Mouse (Mus musculus) macrophage (primary cell): Measurements from ENCODE around the gene Arpc3. TPM values are rescaled to one million over a fixed set of nuclear protein-coding genes. Genes with fewer than 3 reads are reported as not detected.

ENCODE experiments used
- H3K27ac ChIP-seq: fragments of 350-480 bp; formaldehyde crosslinking; 2 replicates; pipeline ENCODE4 v1.9.0; 2021
- H3K36me3 ChIP-seq: fragments of 350-480 bp; formaldehyde crosslinking; 2 replicates; pipeline ENCODE4 v1.9.0; 2021; ENCODE audit errors: inconsistent target
- H3K4me3 ChIP-seq: fragments of 350-480 bp; formaldehyde crosslinking; 2 replicates; pipeline ENCODE4 v1.9.0; 2021; ENCODE audit errors: inconsistent target
- H3K79me2 ChIP-seq: fragments of 350-480 bp; formaldehyde crosslinking; 2 replicates; pipeline ENCODE4 v1.9.0; 2021; ENCODE audit errors: inconsistent target
- WGBS: methylation state at CpG from one replicate; pipeline ENCODE4 v1.1.7; 2026; ENCODE audit warnings: inconsistent platforms; ENCODE audit not compliant: missing documents; 5-methylcytosine and 5-hydroxymethylcytosine counted together
- polyA plus RNA-seq: library from polyadenylated mRNA; stranded (reverse); fragments of 250-400 nt; gene quantifications from 3 replicates; pipeline ENCODE4 v1.2.4, GENCODE M21; 2018; ENCODE audit warnings: inconsistent platforms
- total RNA-seq, 78 experiments: library from RNA; depleted of rRNA; stranded (reverse); fragments of 250-400 nt; gene quantifications; 1 replicate in 9 of 78; 2 replicates in 24 of 78; 3 replicates in 43 of 78; 4 replicates in 2 of 78; pipeline ENCODE4 v1.2.4; 2018; ENCODE audit warnings: inconsistent platforms in 56 of 78

Arpc3 gene
- 100 to 1,000 TPM; 128 to 449 (median 189) TPM for total RNA-seq (2018; cell fraction: chromatin; rRNA removed)
- 100 to 1,000 TPM; 567 to 868 (median 701) TPM for total RNA-seq (2018; cell fraction: cytosol; rRNA removed)
- 100 to 1,000 TPM; 137 to 276 (median 167) TPM for total RNA-seq (2018; cell fraction: nucleus; rRNA removed)
- 1,088 to 1,432 TPM (median 1,117 TPM) in 3 replicates for polyA plus RNA-seq

DNA sequence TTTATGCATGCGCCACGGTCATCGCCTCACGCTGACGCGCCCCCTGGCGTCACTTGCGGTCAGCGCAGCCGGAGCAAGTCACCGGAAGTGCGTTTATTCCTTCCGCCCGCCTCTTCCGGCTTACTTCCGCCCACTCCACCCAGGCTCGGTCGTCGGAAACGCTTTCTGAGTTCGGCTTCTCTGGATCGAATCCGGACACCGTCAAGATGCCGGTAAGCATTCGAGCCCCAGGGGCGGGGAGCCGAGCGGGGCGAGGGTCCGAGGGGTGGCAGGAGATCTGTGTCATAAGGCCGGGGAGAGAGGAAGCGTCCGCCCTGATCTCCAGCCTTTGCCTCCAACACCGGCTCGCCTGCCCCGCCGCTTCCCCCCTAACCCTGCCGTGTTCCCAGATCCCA, at the start of gene Arpc3:
Gene Arpc3, plus strand, starts transcription at position 93 of the 395 bp plus-strand sequence.
- peak within 1 kb of the TSS; percentile 86 for H3K4me3 ChIP-seq

DNA sequence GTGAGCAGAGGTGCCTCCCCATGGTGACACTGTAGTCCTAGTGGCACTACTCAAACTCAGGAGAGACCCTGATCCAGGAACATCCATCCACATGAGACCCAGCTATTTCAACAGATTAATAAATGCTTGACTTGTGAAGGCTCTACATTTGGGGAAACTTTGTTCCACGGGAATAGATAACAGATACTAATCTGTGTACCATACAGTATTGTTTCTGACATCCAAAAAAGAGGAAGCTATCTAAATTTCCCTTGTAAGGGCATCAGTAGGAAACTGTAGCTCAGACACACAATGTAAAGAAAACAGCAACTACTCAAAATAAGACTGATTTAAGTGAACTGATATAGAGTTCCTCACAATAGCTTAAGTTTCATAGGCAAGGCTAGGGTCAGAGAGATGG, 48.8 kb upstream of the Arpc3 start:
- Histone ChIP-seq H3K79me2 (no peaks in the 10 kb centered on the region), H3K4me3 (no peak overlapping the region), H3K36me3 (no peaks in the 10 kb centered on the region), H3K27ac (peak overlapping the region; percentile 36; the same call in 1 of the 2 replicates)
- WGBS = 18% methylated on average over 1 of the region's 1 CpGs

More for the DNA sequence above, at the start of gene Arpc3:
- Histone ChIP-seq H3K36me3 (no peaks in the 10 kb centered on the region), H3K79me2 (peaks cover 52% of the 10 kb centered on the region), H3K27ac (peak within 1 kb of the TSS; percentile 96)
- 2% methylated on average over 35 of the region's 39 CpGs for WGBS

DNA sequence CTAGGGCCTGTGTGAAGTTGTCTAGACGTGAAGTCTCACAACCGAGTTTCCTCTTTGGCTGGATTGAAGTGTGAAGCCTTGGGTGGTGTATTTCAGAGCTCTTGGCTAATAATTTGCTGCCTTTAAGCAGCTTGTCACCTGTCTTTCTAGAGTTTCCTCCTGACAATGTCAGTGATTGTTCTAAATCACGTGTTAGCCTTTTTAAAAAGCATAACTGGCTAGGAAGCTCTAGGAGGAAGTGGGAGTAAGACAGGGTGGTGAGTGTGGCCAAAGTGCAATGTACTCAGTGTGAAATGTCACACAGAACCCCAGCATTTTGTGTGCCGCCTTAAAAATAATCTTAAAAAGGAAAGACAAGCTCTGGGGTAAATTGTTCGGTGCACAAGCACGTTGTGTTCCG, 47.9 kb upstream of the Arpc3 start:
- Histone ChIP-seq H3K27ac (peak overlapping the region; percentile 36), H3K36me3 (no peaks in the 10 kb centered on the region), H3K4me3 (no peak overlapping the region), H3K79me2 (no peaks in the 10 kb centered on the region)
- 10% methylated on average over 7 of the region's 7 CpGs for WGBS

DNA sequence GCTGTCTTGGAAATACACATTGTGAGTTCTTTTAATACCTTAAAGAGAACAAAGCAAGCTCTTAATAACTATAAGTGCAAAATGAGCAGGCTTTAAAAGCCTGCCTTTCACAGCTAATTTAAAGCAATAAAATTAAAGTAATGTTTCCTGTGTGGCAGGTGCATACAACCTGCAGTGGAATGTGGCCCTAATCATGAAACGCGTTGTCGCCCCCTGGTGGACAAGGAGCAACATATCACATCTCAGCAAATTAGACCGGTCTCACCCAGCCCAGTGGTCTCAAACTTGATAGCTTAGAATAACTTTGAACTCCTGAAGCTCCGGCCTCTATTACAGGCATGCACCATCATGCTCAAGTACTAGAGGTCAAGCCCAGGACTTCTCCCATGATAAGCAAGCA, 47.4 kb upstream of the Arpc3 start:
- H3K27ac ChIP-seq = peak overlapping the region; percentile 36

DNA sequence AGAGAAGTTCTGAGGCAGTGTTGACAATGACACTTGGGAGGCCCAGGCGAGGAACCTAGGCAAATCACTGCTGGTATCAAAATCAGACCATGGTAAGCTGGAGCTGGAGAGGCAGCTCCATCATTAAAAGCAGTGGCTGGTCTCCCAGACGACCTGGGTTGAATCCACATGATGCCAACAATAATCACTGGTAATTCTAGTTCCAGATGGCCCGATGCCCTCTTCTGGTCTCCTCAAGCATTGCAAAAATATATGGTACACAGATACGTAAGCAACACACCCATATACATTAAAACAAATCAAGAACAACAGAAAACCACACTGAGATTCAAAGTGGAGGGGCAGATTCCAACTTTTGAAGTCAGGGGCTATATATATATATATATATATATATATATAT, 45.9 kb upstream of the Arpc3 start:
- Histone ChIP-seq H3K27ac (no peak overlapping the region), H3K79me2 (no peaks in the 10 kb centered on the region), H3K36me3 (no peaks in the 10 kb centered on the region), H3K4me3 (no peak overlapping the region)
- 95% methylated on average over 4 of the region's 4 CpGs for WGBS

More for the DNA sequence above, 47.4 kb upstream of the Arpc3 start:
- Histone ChIP-seq H3K36me3 (no peaks in the 10 kb centered on the region), H3K79me2 (no peaks in the 10 kb centered on the region), H3K4me3 (no peak overlapping the region)
- 15% methylated on average over 5 of the region's 5 CpGs for WGBS

DNA sequence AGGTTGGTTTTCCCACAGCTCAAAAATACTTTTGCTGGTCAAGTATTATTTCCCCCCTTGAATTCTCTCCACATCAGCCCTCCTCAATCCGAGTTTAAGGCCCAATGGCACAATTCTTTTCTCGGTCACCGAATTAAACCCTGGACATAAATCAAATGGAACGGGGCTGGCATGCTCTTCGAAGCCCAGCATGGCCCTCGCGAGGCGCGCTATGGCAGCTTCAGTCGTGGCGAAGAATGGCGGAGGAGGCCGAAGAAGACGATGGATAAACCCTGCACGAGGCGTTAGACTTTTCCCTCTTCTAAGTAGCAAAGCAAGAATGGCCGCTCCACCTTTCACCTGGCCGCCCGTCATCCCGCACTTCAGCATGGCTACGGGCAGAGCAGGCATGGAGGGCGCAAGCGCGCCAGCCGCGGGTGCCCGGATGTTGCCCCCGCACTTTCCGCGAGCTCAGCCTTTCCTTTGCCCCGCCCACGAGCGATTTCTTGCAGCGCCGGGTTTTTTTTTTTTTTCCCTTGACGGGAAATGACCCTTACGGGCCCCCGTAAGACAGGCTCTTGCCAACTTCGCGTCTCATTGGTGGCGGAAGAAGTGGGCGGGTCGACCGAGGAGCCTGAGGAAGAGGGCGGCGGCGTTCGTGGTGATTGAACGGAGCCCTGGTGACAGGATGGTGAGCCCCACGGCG, 37.7 kb upstream of the Arpc3 start, which contains the start of the genes Rad9b and Vps29:
Gene Rad9b, minus strand, starts transcription at position 427 of the 685 bp plus-strand sequence.
Gene Vps29, plus strand, starts transcription at position 563 of the 685 bp plus-strand sequence.
- H3K79me2 ChIP-seq = peaks cover 44% of the 10 kb centered on the region
- H3K36me3 ChIP-seq = no peaks in the 10 kb centered on the region
- peak within 1 kb of the TSS; percentile 74 for H3K27ac ChIP-seq
- H3K4me3 ChIP-seq = peak within 1 kb of the TSS; percentile 76
- under 1% methylated on average over 46 of the region's 51 CpGs for WGBS

DNA sequence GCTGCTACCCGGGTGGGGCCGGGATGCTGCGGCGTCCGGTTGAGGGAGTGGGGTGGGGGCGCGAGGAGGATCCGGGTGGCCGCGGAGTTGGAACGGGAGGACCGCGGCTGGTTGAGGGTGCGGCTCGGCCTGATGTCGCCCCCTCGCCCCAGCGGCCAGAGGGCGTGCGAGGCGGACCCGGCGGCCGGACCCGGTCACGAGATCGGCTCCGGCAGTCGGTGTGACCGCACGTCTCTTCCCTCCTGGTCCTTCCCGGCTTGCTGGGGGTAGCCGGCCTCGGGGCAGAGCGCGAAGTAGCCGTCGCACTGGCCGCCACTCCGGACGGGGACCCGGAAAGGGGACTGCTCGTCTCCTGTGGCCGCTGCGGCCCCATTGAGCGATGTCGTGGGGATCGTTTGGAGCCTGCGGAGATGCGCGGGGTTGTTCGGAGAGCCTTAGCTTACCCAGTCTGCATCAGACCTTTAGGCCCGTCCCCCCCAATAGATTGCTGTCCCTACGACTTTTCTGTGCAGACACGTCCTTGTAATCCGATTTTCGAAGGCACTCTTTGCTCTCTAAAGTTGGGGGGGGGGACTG, 37.1 kb upstream of the Arpc3 start:
- H3K79me2 ChIP-seq = peaks cover 50% of the 10 kb centered on the region
- WGBS = 2% methylated on average over 57 of the region's 57 CpGs
- peak overlapping the region; percentile 76 for H3K4me3 ChIP-seq
- H3K27ac ChIP-seq = peak overlapping the region; percentile 74
- no peaks in the 10 kb centered on the region for H3K36me3 ChIP-seq

DNA sequence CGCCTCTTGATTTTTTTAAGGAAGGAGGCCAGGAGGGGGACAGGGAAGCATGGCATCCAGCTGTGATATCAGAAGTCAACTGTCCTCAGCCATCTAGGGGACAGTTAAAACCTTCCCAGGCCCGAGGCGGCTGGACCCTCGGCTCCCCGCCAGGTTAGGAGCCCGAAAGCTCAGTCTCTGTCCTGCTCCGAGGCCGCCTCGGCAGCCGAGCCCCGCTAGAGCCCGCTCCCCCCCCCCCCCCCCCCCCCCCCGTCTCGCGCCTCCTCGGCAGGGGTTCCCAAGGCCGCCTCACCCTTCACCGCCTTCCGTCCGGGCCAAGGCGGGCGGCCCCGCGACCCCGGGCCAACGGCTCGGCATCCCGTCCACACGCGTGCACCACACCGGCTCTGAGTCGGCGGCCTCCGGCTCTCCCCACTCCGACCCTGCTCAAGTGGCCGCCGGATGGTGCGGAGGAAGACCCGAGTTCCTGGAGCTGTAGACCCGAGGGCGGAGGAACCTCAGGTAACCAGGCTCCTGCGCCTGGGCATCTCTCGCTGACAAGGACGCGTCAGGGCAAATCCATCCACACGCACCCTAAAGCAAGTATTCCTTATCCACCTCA, 20.0 kb upstream of the Arpc3 start, which contains the start of gene Gpn3:
Gene Gpn3, plus strand, starts transcription at position 286 of the 601 bp plus-strand sequence.
- Histone ChIP-seq H3K4me3 (peak within 1 kb of the TSS; percentile 80), H3K36me3 (peaks cover 6% of the 10 kb centered on the region; the same call in 1 of the 2 replicates), H3K27ac (peak within 1 kb of the TSS; percentile 43), H3K79me2 (peaks cover 14% of the 10 kb centered on the region)
- WGBS = 2% methylated on average over 34 of the region's 46 CpGs

DNA sequence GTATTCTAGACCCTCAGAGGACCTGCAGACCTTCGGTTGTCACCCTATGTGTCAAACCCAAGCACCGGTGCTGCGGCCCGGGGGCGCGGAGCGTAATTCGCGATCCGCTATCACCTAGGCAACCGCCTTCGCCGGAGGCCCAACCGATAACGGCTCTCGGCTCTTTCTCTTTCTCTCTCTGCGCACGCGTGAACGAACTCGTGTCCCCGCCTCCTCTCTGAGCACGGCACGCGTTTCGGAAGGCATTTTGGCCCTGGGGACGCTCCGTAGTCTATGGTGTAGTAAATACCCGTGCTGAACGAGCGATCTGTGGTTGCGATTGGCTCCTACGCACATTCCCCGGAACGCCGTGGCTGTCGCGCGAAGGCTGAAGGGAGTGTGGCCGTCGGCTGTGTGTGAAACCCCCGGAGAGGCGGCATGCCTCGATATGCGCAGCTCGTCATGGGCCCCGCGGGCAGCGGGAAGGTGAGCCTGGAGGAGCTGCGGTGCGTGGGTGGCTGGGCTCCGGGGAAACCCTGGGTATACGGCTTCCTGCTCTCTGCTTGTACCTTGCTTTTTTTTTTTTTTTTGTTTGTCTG, 19.4 kb upstream of the Arpc3 start, which contains the start of gene Fam216a:
Gene Fam216a, minus strand, starts transcription at position 173 of the 578 bp plus-strand sequence.
- peak within 1 kb of the TSS; percentile 80 for H3K4me3 ChIP-seq
- H3K36me3 ChIP-seq = peaks cover 6% of the 10 kb centered on the region; the same call in 1 of the 2 replicates
- peak within 1 kb of the TSS; percentile 43 for H3K27ac ChIP-seq
- peaks cover 14% of the 10 kb centered on the region for H3K79me2 ChIP-seq
- under 1% methylated on average over 52 of the region's 53 CpGs for WGBS

DNA sequence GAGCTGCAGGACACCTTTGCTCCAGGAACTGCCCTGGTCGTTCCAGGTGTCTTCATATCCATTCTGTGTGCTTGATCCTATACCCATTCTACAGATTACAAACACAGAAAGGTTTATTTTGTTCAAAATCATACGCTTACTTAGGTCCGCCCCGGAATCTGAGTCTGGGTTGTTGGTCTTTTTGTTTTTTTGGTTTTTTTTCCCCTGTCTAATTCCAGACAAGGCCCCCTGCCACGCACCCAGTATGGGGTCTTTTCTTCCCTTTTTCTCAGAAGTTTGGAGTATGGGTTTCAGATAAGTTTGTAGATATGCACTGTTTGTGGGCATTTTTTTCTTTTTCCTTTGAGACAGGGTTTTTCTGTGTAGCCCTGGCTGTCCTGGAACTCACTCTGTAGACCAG, 18.8 kb upstream of the Arpc3 start:
- Histone ChIP-seq H3K36me3 (peaks cover 2% of the 10 kb centered on the region; the same call in 1 of the 2 replicates), H3K27ac (peak overlapping the region; percentile 43), H3K4me3 (peak overlapping the region; percentile 80), H3K79me2 (peaks cover 14% of the 10 kb centered on the region)
- WGBS = 3% methylated on average over 5 of the region's 5 CpGs

DNA sequence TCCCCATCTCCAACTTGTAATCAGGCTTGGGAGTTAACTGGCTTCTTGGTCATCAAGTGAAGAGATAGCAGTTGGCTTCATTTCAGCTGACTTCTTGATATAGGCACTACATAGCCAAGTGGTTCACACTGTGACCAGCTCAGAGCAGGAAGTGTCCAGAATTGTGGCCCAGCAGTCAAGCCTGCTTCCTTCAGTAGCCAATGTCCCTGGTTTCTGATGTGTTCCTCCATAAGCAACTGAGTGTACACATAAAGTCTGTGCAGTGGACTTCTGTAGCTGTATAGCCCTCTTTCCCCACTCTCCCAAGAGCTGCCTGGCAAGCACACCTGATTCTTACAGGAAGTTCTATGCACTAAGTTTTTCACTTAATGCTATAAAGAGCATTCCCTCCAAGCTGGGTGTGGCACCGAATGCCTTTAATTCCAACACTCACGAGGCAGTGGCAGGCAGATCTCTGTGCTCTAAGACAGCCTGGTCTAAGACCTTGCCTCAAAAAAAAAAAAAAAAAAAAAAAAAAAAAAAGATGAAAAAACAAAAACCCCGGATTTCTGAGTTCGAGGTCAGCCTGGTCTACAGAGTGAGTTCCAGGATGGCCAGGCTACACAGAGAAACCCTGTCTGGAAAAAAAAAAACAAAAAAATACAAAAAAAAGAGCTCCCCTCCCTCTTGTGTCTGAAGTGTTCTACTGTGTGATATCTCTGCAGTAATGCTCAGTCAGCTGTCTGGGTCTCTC, 14.4 kb upstream of the Arpc3 start:
- peaks cover 14% of the 10 kb centered on the region for H3K36me3 ChIP-seq
- no peak overlapping the region for H3K27ac ChIP-seq
- H3K4me3 ChIP-seq = no peak overlapping the region
- peaks cover 14% of the 10 kb centered on the region for H3K79me2 ChIP-seq
- 93% methylated on average over 4 of the region's 4 CpGs for WGBS

DNA sequence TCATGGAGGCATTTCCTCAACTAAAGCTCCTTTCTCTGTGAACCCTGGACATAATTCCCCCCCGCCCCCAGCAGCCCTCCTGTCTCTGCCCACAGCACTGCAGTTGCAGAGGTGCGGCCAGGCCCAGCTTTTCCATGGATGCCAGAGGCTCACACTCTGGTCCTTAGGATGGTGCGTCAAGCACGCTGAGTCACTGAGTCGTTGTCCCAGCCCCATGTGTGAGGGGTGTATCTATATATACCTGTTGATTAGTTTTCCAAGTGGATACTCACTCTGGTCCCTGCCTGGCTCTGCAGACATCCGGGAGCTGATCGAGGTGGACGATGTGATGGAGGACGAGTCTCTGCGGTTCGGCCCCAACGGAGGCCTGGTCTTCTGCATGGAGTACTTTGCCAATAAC, 13.5 kb upstream of the Arpc3 start:
- Histone ChIP-seq H3K27ac (no peak overlapping the region), H3K4me3 (no peak overlapping the region), H3K79me2 (peaks cover 8% of the 10 kb centered on the region; the same call in 1 of the 2 replicates), H3K36me3 (peaks cover 16% of the 10 kb centered on the region)
- 96% methylated on average over 12 of the region's 12 CpGs for WGBS

DNA sequence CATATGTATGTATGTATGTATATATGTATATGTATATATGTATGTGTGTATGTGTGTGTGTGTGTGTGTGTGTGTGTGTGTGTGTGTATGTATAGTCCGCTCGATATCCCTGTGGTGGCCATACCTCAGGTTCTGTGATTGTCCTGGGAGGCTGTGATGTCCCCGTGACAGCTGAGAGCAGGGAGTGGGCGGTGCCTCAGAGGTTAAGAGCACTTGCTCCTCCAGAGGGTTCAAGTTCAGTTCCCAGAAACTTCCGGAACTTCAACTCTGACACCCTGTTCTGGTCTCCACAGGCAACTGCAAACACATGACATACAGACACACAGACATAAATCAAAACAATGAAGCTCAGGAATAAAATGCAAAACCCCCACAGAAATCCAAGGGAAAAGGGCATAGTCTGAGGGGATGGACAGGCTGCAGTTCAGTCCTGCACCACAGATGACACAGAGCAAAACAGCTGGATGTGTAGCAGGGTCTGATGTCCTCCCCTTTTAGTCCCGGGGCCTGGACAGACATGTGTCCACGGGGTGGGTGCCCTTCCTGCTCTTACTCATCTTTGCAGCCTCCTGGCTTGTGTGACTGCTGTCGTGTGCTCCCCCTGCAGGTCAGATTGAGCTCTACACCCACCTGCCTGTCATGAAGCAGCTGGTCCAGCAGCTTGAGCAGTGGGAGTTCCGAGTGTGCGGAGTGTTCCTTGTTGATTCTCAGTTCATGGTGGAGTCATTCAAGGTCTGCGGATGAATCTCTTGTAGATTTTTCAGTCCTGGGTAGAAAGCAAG, 12.1 kb upstream of the Arpc3 start:
- Histone ChIP-seq H3K27ac (no peak overlapping the region), H3K36me3 (peaks cover 16% of the 10 kb centered on the region), H3K79me2 (no peaks in the 10 kb centered on the region), H3K4me3 (no peak overlapping the region)
- 56% methylated on average over 10 of the region's 11 CpGs for WGBS
